Mouse (Mus musculus) ES-Bruce4 (cell line): ENCODE results near the gene Ly75.

ENCODE experiments used
- CTCF ChIP-seq: IDR thresholded peaks from one replicate; pipeline ENCODE4 v1.8.1; 2011; ENCODE audit warnings: low read depth, low read length
- POLR2A ChIP-seq: IDR thresholded peaks from one replicate; pipeline ENCODE4 v1.8.1; 2011; ENCODE audit warnings: low read length; ENCODE audit not compliant: insufficient read depth

DNA sequence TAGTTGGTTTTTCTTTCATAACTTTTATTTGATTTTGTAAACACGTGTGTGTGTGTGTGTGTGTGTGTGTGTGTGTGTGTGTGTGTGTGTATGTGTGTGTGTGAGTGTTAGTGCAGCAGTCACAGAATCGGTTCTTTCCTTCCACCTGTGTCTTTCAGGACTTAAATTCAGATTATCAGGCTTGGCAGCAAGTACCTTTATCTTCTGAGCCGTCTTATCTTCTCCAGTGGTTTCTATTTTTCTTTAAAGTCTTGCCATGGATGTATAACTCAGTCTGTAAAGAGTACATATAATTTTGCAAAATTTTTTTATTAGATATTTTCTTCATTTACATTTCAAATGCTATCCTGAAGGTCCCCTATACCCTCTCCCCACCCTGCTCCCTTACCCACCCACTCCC lies 4.3 kb upstream of the Ly75 start:
- TF ChIP-seq POLR2A (no peak), CTCF (no peak)
